Mouse (Mus musculus): ENCODE measurements at regions not wholly inside any gene's neighbourhood (a gene's known extent, or its start where the extent isn't known, plus 50 kb on each side); places are given as distances from the start of the nearest gene placed in this dataset.

GRCm38 (mm10) chr12:25785646-25786606 lies 629.1 kb downstream of the Rnf144a start:
- no peak for DNase-seq (ENCODE audit: low spot score in 2 of 2)

- DNase-seq (ENCODE audit: low spot score in 2 of 2): peak in 1 of 2 experiments; percentile 1
Measured at GRCm38 (mm10) chr12:25784401-25784800, 630.7 kb downstream of the Rnf144a start.

GRCm38 (mm10) chr12:25782972-25783717 lies 631.9 kb downstream of the Rnf144a start:
- DNase-seq (ENCODE audit: low spot score in 2 of 2): no peak

- DNase-seq (ENCODE audit: low spot score in 2 of 2): no peak
Measured at GRCm38 (mm10) chr12:25771856-25772255, 643.2 kb downstream of the Rnf144a start.

GRCm38 (mm10) chr12:25768644-25769043 lies 646.4 kb downstream of the Rnf144a start:
- no peak for DNase-seq (ENCODE audit: low spot score in 2 of 2)

GRCm38 (mm10) chr12:25763061-25763460 lies 652.0 kb downstream of the Rnf144a start:
- no peak for DNase-seq (ENCODE audit: low spot score in 2 of 2)

GRCm38 (mm10) chr12:25757014-25757413 lies 658.0 kb downstream of the Rnf144a start:
- no peak for DNase-seq (ENCODE audit: low spot score in 2 of 2)

GRCm38 (mm10) chr12:25733801-25734200 lies 636.9 kb upstream of the Id2 start:
- no peak for DNase-seq (ENCODE audit: low spot score in 2 of 2)

GRCm38 (mm10) chr12:25725774-25726173 lies 628.8 kb upstream of the Id2 start:
- no peak for DNase-seq (ENCODE audit: low spot score in 2 of 2)

GRCm38 (mm10) chr12:25711186-25711585 lies 614.2 kb upstream of the Id2 start:
- DNase-seq (ENCODE audit: low spot score in 2 of 2): no peak

GRCm38 (mm10) chr12:25703023-25703400 lies 606.1 kb upstream of the Id2 start:
- DNase-seq (ENCODE audit: low spot score in 2 of 2): no peak

- DNase-seq (ENCODE audit: low spot score in 2 of 2): no peak
Measured at GRCm38 (mm10) chr12:25702176-25703022, 605.5 kb upstream of the Id2 start.

GRCm38 (mm10) chr12:25687063-25687462 lies 590.1 kb upstream of the Id2 start:
- DNase-seq (ENCODE audit: low spot score in 2 of 2): no peak

GRCm38 (mm10) chr12:25676631-25677030 lies 579.7 kb upstream of the Id2 start:
- DNase-seq (ENCODE audit: low spot score in 2 of 2): no peak

GRCm38 (mm10) chr12:25668336-25668735 lies 571.4 kb upstream of the Id2 start:
- no peak for DNase-seq (ENCODE audit: low spot score in 2 of 2)

GRCm38 (mm10) chr12:25654456-25654855 lies 557.5 kb upstream of the Id2 start:
- DNase-seq (ENCODE audit: low spot score in 2 of 2): no peak

- no peak for DNase-seq (ENCODE audit: low spot score in 2 of 2)
Measured at GRCm38 (mm10) chr12:25650237-25650636, 553.3 kb upstream of the Id2 start.

GRCm38 (mm10) chr12:25628081-25628480 lies 531.1 kb upstream of the Id2 start:
- no peak for DNase-seq (ENCODE audit: low spot score in 2 of 2)

- no peak for DNase-seq (ENCODE audit: low spot score in 2 of 2)
Measured at GRCm38 (mm10) chr12:25625858-25626257, 528.9 kb upstream of the Id2 start.

- DNase-seq (ENCODE audit: low spot score in 2 of 2): no peak
Measured at GRCm38 (mm10) chr12:25623449-25623848, 526.5 kb upstream of the Id2 start.

GRCm38 (mm10) chr12:25621142-25621541 lies 524.2 kb upstream of the Id2 start:
- no peak for DNase-seq (ENCODE audit: low spot score in 2 of 2)

- no peak for DNase-seq (ENCODE audit: low spot score in 2 of 2)
Measured at GRCm38 (mm10) chr12:25617521-25617920, 520.6 kb upstream of the Id2 start.
